Mouse (Mus musculus): ENCODE results near the gene BC025446. TPM values are rescaled to one million over a fixed set of nuclear protein-coding genes. Genes with fewer than 3 reads are reported as not detected.

Gene BC025446
- total RNA-seq, 2 experiments from 2014 or later, result not detected

Other genes starting within 250 kb of the BC025446 start
- 1.5 and 1.7 TPM in 2 replicates for gene Ly6i, start 232.9 kb upstream of the BC025446 start, total RNA-seq (2015; ENCODE audit: low replicate concordance)
- 7.8 TPM in 1 of 2 replicates, not detected in the other for gene Ly6i, start 232.9 kb upstream of the BC025446 start, total RNA-seq (2017; ENCODE audit: low replicate concordance)
- gene Ly6a, start 218.3 kb upstream of the BC025446 start, total RNA-seq (2015; ENCODE audit: low replicate concordance), result 1.3 and 5.4 TPM in 2 replicates
- gene Ly6a, start 218.3 kb upstream of the BC025446 start, total RNA-seq (2017; ENCODE audit: low replicate concordance), result 3.6 TPM in 1 of 2 replicates, not detected in the other
- not detected in 2 replicates for gene Ly6c1, start 167.5 kb upstream of the BC025446 start, total RNA-seq (2015; ENCODE audit: low replicate concordance)
- not detected in 2 replicates for gene Ly6c1, start 167.5 kb upstream of the BC025446 start, total RNA-seq (2017; ENCODE audit: low replicate concordance)
- gene Ly6c2, start 104.4 kb upstream of the BC025446 start, total RNA-seq (2015; ENCODE audit: low replicate concordance), result 1,293 and 1,517 TPM in 2 replicates
- gene Ly6c2, start 104.4 kb upstream of the BC025446 start, total RNA-seq (2017; ENCODE audit: low replicate concordance), result 164 and 383 TPM in 2 replicates
- 57.5 and 114 TPM in 2 replicates for gene Ly6g, start 61.1 kb upstream of the BC025446 start, total RNA-seq (2015; ENCODE audit: low replicate concordance)
- gene Ly6g, start 61.1 kb upstream of the BC025446 start, total RNA-seq (2017; ENCODE audit: low replicate concordance), result 9.2 and 24.2 TPM in 2 replicates
- not detected in 2 replicates for gene Ly6f, start 52.0 kb downstream of the BC025446 start, total RNA-seq (2015; ENCODE audit: low replicate concordance)
- gene Ly6f, start 52.0 kb downstream of the BC025446 start, total RNA-seq (2017; ENCODE audit: low replicate concordance), result not detected in 2 replicates